Mouse (Mus musculus): ENCODE data around the gene Inava.

The Inava gene

GRCm38 (mm10) chr1:136231596-136231995 lies 2.5 kb downstream of the Inava start:
- DNase-seq (ENCODE audit: low spot score), result no peak

DNA sequence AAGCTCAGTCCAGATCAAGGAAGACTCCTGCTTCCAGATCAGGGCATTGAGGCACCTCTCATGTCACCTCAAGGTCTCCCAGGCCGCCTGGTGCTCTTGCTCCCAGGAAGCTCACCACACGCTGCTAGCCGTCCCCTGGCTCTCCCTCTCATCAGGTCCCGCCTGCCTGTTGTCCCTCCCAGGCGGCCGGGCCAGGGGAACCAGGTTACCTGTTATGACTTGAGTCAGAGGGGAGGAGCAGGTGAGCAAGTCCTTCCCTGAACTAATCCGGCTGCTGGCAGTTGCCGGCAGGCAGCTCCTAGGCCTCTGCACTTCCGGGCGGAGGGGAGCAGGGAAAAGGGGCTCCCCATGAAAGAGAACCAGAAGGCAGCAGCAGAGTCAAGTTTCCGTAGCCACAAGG lies 3.9 kb downstream of the Inava start:
- DNase-seq (ENCODE audit: low spot score), result no peak

- DNase-seq (ENCODE audit: low spot score), result no peak
Observed at GRCm38 (mm10) chr1:136229040-136229373, 5.1 kb downstream of the Inava start.

GRCm38 (mm10) chr1:136228328-136229039 lies 5.6 kb downstream of the Inava start:
- DNase-seq (ENCODE audit: low spot score), result peak; percentile 30

DNA sequence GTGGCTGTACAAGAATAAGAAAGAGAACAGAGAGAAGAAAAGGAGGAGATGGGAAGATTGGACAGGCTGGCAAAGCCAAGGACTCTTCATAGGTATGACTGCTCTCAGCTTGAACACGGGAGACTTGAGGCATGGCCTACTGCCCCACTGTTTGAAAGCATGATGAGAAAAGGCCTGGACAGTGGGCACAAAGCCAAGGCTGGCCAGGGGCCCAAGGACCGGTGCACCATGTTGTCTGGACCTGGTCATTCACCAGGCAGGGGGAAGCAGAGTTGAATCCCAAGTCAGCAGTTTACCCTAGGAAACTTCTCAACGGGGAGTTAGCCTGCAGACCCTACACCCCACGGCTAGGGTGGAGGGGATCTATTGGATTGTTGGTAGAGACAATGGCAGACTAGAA lies 6.2 kb downstream of the Inava start:
- peak; percentile 25 for DNase-seq (ENCODE audit: low spot score)

GRCm38 (mm10) chr1:136226626-136227025 lies 7.4 kb downstream of the Inava start:
- no peak for DNase-seq (ENCODE audit: low spot score)

DNA sequence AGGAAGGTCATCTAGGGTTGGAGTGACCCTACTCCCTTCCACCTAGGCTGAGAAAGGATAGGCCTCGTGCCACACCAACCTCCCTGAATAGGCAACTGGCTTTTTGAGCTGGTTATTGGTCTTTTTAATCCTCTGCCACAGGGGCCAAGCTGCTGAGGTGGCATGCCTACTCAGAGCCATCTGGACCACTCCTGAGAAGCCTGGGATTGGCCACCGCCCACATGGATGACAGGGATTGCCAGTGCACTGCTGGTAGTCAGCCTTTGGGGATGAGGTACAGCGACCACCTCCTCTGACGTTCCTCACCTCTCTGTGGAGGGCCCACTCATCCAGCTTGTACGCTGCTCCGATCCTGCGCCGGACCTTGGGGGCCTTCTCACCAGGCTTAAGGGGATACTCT lies 8.2 kb downstream of the Inava start:
- no peak for DNase-seq (ENCODE audit: low spot score)

GRCm38 (mm10) chr1:136223758-136224342 lies 10.2 kb downstream of the Inava start:
- DNase-seq (ENCODE audit: low spot score), result no peak

DNA sequence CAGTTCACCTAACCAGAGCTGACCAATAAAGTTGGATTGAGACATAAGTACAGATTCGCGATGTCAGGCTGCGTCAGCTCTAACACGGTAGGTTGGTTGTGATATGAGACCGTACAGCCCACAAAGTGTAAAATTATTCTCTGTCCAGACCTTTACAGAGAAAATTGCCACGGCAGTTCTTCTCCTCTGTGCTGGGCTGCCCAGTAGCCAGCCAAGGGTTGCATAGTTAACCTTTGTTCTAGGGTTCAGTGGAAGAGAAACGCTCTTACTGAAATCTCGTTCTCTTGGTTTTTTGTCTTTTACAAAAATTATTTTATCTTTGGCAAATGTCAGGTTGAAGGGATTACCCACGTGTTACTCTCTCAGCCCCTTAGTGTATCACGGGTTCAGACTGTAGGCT lies 11.7 kb downstream of the Inava start:
- no peak for DNase-seq (ENCODE audit: low spot score)

- no peak for DNase-seq (ENCODE audit: low spot score)
Observed at GRCm38 (mm10) chr1:136220037-136220871, 13.8 kb downstream of the Inava start.

GRCm38 (mm10) chr1:136214304-136214703 lies 19.8 kb downstream of the Inava start:
- DNase-seq (ENCODE audit: low spot score), result no peak

GRCm38 (mm10) chr1:136212803-136213202 lies 21.3 kb downstream of the Inava start, which contains the start of gene Mroh3:
Gene Mroh3, minus strand, starts transcription at chr1:136212828.
- DNase-seq (ENCODE audit: low spot score), result no peak

DNA sequence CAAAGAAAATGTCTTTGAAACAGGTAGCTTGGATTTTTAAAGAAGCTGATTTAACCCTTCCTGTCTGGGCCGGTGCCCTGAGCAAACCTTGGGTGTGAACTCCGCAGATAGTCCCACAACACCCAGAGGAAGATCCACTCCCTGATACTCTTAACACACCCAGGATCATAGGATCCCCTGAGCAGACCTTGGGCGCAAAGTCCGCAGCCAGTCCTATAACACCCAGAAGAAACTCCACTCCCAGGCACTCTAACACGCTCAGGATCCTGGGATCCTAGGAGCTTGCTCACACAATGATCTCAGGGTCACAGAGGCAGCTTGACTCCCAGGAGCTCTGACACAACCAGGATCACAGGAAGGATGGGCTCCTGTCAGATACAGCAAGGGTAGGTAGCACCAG lies 44.0 kb downstream of the Inava start:
- DNase-seq (ENCODE audit: low spot score), result no peak

DNA sequence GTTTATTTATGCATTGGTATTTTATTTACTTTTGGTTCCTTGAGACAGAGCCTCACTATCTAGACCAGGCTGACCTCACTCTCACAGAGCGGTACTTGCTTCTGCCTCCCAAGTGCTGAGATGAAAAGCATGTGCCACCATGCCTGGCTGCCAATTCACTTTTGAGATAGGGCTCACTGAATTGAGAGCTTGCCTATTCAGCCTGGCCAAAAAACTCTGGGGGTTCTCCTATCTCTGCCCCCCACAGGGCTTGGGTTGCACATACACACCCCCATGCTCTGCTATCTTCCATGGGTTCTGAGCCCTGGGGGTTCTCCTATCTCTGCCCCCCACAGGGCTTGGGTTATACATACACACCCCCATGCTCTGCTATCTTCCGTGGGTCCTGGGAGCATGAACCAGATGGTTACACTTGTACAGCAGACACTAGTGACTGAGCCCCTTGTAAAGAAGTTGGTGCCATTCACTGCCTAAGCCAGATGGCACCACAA lies 54.5 kb downstream of the Inava start:
- no peak for DNase-seq (ENCODE audit: low spot score)

DNA sequence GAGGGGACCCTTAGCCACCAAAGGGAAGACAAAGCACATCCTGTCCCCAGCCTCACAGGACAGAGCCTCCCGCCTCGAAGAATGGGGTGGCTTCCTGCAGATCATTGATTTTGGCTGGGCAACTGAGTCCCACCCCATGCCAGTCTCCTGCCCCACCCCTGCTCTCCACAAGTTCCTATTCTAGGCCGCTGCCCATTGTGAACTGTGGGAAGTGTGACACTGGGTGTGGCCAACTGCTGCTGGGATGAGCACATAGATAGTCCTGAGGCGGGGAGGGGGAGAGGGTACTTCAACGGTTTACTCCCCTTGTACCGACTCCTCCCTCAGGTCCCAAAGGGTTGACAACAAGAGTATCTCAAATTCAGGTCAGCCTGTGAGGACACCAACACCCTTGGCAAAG lies 55.3 kb downstream of the Inava start:
- DNase-seq (ENCODE audit: low spot score), result no peak

DNA sequence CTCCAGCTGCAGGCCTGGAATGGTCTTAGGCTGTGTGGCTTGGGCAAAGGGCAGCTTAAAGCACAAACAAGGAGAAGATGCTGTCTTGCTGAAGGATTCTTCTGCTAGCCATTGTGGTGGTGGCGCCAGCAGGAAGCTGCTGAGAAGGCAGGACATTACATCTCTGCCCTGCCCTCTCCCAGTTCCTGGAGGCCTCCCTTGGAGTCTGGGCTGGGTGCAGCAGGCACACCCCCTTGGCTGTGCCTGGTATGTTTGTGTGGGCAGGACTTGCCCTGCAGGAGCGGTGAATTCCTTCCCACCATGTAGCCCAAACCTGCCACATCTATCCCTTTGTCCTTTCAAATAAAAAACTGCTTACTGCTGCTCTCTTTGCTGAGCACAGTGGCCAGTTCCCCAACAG lies 57.0 kb downstream of the Inava start:
- peak; percentile 4 for DNase-seq (ENCODE audit: low spot score)

- peak; percentile 16 for DNase-seq (ENCODE audit: low spot score)
Observed at GRCm38 (mm10) chr1:136175183-136175582, 58.9 kb downstream of the Inava start.

DNA sequence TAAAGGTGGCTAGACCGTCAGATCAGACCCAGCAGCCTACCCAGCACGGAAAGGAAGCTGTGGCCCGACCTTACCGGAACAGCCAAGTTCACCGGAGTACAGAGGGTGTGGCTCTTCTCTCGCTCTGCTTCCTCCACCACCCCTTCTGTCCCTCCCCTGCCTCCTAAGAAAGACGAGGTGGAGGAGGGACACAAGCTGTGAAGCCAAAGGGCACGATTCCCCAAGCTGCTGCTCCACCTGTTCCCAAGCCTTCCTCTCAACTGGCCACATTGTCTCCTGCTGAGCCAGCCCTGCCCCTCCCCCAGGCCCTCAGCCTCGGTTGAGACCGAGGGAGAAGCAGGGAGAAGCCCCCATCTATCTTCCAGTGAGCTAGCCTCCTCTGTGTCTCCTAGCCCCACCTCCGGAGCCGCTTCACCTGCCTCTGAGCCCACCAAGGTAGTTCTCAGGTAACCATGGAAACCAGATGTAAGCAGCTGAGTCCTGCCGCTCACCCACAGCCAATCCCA lies 59.9 kb downstream of the Inava start:
- no peak for DNase-seq (ENCODE audit: low spot score)

DNA sequence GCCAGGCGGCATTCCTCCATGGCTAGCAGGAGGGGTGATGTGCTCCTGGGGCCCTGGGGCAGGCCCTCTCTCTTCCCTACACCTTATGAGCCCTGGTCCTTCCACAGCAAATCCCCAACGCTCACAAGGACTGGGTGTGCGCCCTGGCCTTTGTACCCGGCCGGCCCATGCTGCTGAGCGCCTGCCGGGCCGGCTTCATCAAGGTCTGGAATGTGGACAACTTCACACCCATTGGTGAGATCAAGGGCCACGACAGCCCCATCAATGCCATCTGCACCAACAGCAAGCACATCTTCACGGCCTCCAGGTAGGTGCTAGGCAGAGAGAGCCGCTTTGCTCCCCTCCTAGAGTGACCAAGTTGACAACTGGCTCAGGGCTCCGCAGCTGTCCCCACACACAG lies 61.4 kb downstream of the Inava start:
- DNase-seq (ENCODE audit: low spot score), result no peak

GRCm38 (mm10) chr1:136170109-136170508 lies 64.0 kb downstream of the Inava start:
- peak; percentile 85 for DNase-seq (ENCODE audit: low spot score)

DNA sequence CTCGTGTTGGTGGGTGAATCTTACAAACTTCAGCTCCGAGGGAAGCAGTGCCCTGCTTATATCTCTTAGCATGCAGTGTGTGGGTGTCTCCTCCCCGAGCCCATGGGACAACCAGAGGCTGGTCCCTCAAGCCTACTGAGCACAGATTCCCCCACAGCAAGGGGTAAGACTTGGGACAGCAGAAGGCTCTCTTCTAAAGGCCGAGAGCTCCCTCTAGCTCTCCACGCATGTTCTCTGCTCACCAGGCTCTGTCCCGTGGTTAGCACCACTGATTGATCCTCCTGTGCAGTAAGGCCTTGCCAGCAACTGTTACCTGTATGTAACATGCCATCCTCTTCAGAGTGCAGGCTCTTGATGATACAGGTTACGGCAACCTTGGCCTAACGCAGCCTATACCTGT lies 66.4 kb downstream of the Inava start:
- peak; percentile 36 for DNase-seq (ENCODE audit: low spot score)

DNA sequence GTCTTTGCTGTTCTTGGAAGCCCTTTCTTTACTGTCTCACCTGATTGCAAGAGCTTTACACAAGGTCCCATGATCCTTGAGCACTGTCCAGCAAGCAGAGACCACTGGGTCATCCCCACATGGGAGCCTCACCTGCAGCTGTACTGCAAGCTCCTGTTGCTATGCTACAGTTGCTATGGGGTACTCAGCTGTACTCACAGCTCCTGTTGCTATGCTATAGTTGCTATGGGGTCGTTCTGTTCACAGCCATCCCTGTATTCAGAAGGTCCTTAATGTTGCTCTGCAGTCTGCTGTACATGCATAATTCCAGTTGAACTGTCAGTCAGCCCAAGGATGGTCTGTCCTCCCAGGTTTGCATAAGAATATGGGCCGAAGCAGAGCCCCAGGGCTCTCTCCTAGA lies 68.6 kb downstream of the Inava start:
- no peak for DNase-seq (ENCODE audit: low spot score)

All from adipocyte (in vitro differentiated cells).